Mouse (Mus musculus): ENCODE measurements at regions not wholly inside any gene's neighbourhood (a gene's known extent, or its start where the extent isn't known, plus 50 kb on each side); places are given as distances from the start of the nearest gene placed in this dataset.

GRCm38 (mm10) chr10:57281220-57281619 lies 205.0 kb upstream of the Hsf2 start:
- TF ChIP-seq POLR2A (IDR thresholded peaks at IDR 0.05; ENCODE audit: control insufficient read depth in 1 of 2, insufficient read depth in 1 of 2, low read depth in 1 of 2, low read length in 2 of 2, poor library complexity in 1 of 2) (no peak), TBP (IDR thresholded peaks at IDR 0.05; ENCODE audit: low read depth, low read length) (no peak), MAZ (IDR thresholded peaks at IDR 0.05; ENCODE audit: low read depth, low read length) (no peak), CTCF (IDR thresholded peaks at IDR 0.05 in 2 of 3, conservative IDR thresholded peaks at IDR 0.05 in 1 of 3; ENCODE audit: control insufficient read depth in 1 of 3, insufficient read depth in 1 of 3, low read depth in 2 of 3, low read length in 3 of 3, poor library complexity in 1 of 3, severe bottlenecking in 1 of 3) (no peak), ZNF384 (IDR thresholded peaks at IDR 0.05; ENCODE audit: low read depth, low read length) (no peak), POLR2AphosphoS2 (IDR thresholded peaks at IDR 0.05; ENCODE audit: low read length) (no peak), HCFC1 (IDR thresholded peaks at IDR 0.05; ENCODE audit: low read depth, low read length) (no peak), SMC3 (IDR thresholded peaks at IDR 0.05; ENCODE audit: low read depth, low read length) (no peak), POLR2AphosphoS5 (IDR thresholded peaks at IDR 0.05; ENCODE audit: borderline replicate concordance, low read depth, low read length) (no peak), USF2 (IDR thresholded peaks at IDR 0.05; ENCODE audit: borderline replicate concordance in 1 of 2, insufficient read depth in 1 of 2, low read depth in 1 of 2, low read length in 2 of 2) (no peak), ETS1 (IDR thresholded peaks at IDR 0.05; ENCODE audit: low read depth, low read length) (no peak), GATA1 (IDR thresholded peaks at IDR 0.05; ENCODE audit: low read depth, low read length) (no peak), ZKSCAN1 (IDR thresholded peaks at IDR 0.05; ENCODE audit: low read depth, low read length) (no peak), JUND (IDR thresholded peaks at IDR 0.05; ENCODE audit: low read depth, low read length) (no peak)
